12 mouse cellular contexts compared by ENCODE assay signal in the genomic region with DNA sequence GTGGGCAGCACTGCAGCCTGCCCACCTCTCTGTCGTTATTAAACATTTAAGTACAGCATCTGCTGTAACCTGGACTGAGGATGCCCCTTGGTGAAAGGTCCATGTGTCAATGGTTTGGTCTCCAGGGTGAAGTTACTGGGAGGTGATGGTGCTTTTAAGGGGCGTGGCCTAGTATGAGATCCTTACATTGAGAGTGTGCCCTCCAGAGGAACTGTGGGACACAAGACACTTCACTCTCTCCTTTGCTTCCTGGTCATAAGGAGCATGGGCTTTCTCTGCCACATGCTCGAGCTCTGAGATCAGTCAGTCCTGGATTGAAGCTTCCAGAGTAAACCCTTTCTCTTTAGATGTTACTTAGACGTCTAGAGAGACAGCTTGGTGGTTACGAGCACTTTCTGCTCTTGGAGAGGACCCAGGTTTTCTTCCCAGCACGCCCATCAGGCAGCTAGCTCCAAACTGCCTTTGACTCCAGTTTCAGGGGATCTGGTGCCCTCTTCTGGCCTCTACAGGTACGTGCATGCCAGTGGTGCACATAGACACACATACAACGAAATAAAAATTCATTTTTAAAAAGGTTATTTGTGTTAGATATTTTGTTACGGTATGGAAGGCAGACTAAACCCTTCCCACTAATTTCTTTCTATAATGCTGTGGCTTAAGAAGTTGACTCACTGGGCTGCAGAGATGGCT. TPM values are rescaled to one million over a fixed set of nuclear protein-coding genes. Genes with fewer than 3 reads are reported as not detected.
DNase-seq lines count a peak whose midpoint lies in the region; TF ChIP-seq lines count a peak whose summit lies in the region.
"Had no signal": no experiment of that assay in that cellular context is flagged by ENCODE, and none has a peak within 500 bp of the region (broad histone marks: within the 10 kb centered on the region; RNA-seq: fewer than 3 reads in every experiment).

No protein-coding gene starts in this region.

- no peak overlapping the region for H3K27ac ChIP-seq in layer of hippocampus, adult 2 months
- H3K27ac ChIP-seq: liver, embryonic 13.5 days had no signal

- no peak overlapping the region for H3K4me3 ChIP-seq in layer of hippocampus, adult 2 months
- H3K4me3 ChIP-seq: liver, embryonic 13.5 days; myocyte had no signal

- no peak for DNase-seq in layer of hippocampus, adult 2 months (ENCODE audit: low spot score in 2 of 2)
- DNase-seq in layer of hippocampus, postnatal 36 days, result no peak
- peak; percentile 38 for DNase-seq in thymus, postnatal 4 days
- DNase-seq in thymus, postnatal 14 days, result no peak
- peak; percentile 84 for DNase-seq in ZHBTc4 (ENCODE audit: low read depth, low spot score)
- DNase-seq in adrenal gland, adult 18-20 months (ENCODE audit: low spot score in 2 of 2), result no peak
- DNase-seq in urinary bladder, postnatal 14 days (ENCODE audit: low spot score), result no peak
- DNase-seq: kidney, postnatal 4 days; liver, embryonic 13.5 days; right cerebral cortex, postnatal 25 days; thymus, postnatal 36 days had no signal

- peak; percentile 66 for TF ChIP-seq CTCF in layer of hippocampus, adult 2 months (conservative IDR thresholded peaks at IDR 0.05)

RNA-seq across cellular contexts. Expression of gene Nenf, which starts 10.1 kb away (rescaled TPM):
- 10 to 100 TPM; 61.5 to 70.8 TPM for total RNA-seq in layer of hippocampus, adult 2 months (2021)
- total RNA-seq in layer of hippocampus, postnatal 36 days (2021), result 10 to 100 TPM; 60.5 to 66.7 TPM
- 10 to 100 TPM; 90.4 to 91.1 TPM for total RNA-seq in adrenal gland, adult 18-20 months (2021)

RNA-seq across cellular contexts. Expression of gene Tmem206, which starts 17.8 kb away (rescaled TPM):
- total RNA-seq in layer of hippocampus, adult 2 months (2021), result 1 to 10 TPM; 8.0 to 8.7 TPM
- 1 to 10 TPM; 9.2 to 9.3 TPM for total RNA-seq in layer of hippocampus, postnatal 36 days (2021)
- 1 to 10 TPM; 4.7 to 5.7 TPM for total RNA-seq in adrenal gland, adult 18-20 months (2021)

Comparison
In these comparisons a context has a peak if more than half of its experiments do, and no peak if none do; other contexts are left out.
1. DNase-seq: peak in thymus, postnatal 4 days (single experiment) and ZHBTc4 (single experiment); none in layer of hippocampus, adult 2 months (0 of 2), layer of hippocampus, postnatal 36 days (0 of 2), thymus, postnatal 14 days (single experiment), adrenal gland, adult 18-20 months (0 of 2) and urinary bladder, postnatal 14 days (single experiment).